Mouse (Mus musculus) stomach, postnatal 0 days (tissue): ENCODE measurements around the gene Zfp609.

ENCODE experiments used
- CTCF ChIP-seq: IDR thresholded peaks from 2 replicates; pipeline ENCODE4 v1.5.1; 2016; ENCODE audit warnings: antibody characterized with exemption, low read depth, mild to moderate bottlenecking, moderate library complexity
- EP300 ChIP-seq: optimal IDR thresholded peaks from 2 replicates; pipeline ENCODE3; 2016; ENCODE audit warnings: antibody characterized with exemption

GRCm38 (mm10) chr9:65692959-65693603 is 134.3 kb downstream of the Zfp609 start:
- no peak for TF ChIP-seq CTCF
- no peak for TF ChIP-seq EP300
